Mouse (Mus musculus): ENCODE data around the gene Piwil1. TPM values are rescaled to one million over a fixed set of nuclear protein-coding genes. Genes with fewer than 3 reads are reported as not detected.

Piwil1 gene
- polyA plus RNA-seq, 1 experiment from 2014 or later: 0.14 TPM

DNA sequence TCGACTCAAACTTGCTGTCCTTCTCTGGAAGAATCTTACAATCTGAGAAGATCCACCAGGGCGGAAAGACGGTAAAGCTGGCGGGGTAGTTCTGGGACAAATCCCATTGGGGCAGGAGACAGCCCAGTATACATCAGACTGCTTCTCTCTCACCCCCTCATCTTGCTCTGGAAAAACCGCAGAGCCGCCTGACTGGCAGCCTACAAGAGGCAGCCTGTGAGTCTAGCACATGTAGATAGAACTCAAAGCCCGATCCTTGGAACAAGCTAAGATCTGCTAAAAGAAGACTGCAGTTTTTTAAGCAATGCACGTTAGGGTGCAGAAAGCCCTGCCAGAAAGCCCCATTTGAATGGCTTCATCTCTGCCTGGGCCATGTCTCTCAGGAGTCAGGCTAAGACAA is 43.9 kb downstream of the Piwil1 start:
- Histone ChIP-seq H3K36me3 (ENCODE audit: control insufficient read depth, insufficient read depth, low read length) (no peaks in the 10 kb centered on the region), H3K4me3 (ENCODE audit: low read depth, low read length) (no peak overlapping the region), H3K9me3 (ENCODE audit: control insufficient read depth, low read length) (no peaks in the 10 kb centered on the region), H3K27me3 (ENCODE audit: control insufficient read depth, insufficient read depth, low read length) (no peaks in the 10 kb centered on the region), H3K9ac (ENCODE audit: low read length) (no peak overlapping the region), H3K4me2 (no peak overlapping the region), H3K4me1 (ENCODE audit: control insufficient read depth, insufficient read depth, low read length) (no peaks in the 10 kb centered on the region), H3K27ac (ENCODE audit: low read depth, low read length) (no peak overlapping the region)
- DNase-seq (ENCODE audit: low spot score, missing footprints) (peak; percentile 21), ATAC-seq (ENCODE audit: low FRiP score) (no peak)
- 82% methylated on average over 8 of the region's 8 CpGs for WGBS

GRCm38 (mm10) chr5:128761118-128761517 is 58.8 kb downstream of the Piwil1 start:
- 56% methylated on average over 8 of the region's 8 CpGs for WGBS
- DNase-seq (ENCODE audit: low spot score, missing footprints) (peak; percentile 85), ATAC-seq (ENCODE audit: low FRiP score) (no peak)
- no peaks in the 10 kb centered on the region for H3K4me1 ChIP-seq (ENCODE audit: control insufficient read depth, insufficient read depth, low read length)
- no peak overlapping the region for H3K27ac ChIP-seq (ENCODE audit: low read depth, low read length)
- H3K36me3 ChIP-seq (ENCODE audit: control insufficient read depth, insufficient read depth, low read length): no peaks in the 10 kb centered on the region
- no peak overlapping the region for H3K4me2 ChIP-seq
- H3K27me3 ChIP-seq (ENCODE audit: control insufficient read depth, insufficient read depth, low read length): no peaks in the 10 kb centered on the region
- H3K9ac ChIP-seq (ENCODE audit: low read length): no peak overlapping the region
- no peaks in the 10 kb centered on the region for H3K9me3 ChIP-seq (ENCODE audit: control insufficient read depth, low read length)
- H3K4me3 ChIP-seq (ENCODE audit: low read depth, low read length): no peak overlapping the region

DNA sequence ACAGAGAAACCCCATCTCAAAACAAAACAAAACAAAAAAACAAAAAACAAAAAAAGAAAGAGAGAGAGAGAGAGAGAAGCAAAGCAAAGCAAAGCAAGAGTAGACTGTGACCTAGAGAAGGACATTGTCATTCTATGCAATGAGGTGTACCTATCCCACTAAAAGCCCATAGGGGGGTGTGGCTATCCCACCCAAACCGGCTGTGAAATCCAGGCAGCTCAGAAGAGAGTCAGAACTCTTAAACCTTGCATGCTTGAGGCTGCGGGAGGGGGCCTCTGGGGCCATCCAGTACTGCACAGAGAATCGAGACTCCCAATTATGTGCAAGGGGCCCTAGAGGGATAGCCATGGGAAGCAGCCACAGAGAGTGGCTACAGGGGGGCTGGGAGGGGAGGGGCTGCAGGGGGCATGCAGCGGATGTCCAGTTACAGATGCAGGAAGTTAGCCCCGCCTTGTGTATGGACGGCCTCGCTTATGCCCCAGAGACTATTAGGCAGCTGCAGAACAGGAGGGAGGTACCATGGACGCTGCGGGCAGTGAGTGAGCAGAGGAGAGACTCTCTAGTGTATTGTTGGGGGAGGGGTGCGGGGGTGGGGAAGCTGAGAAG is 66.8 kb downstream of the Piwil1 start:
- DNase-seq (ENCODE audit: low spot score, missing footprints): no peak
- Histone ChIP-seq H3K9ac (ENCODE audit: low read length) (no peak overlapping the region), H3K27ac (ENCODE audit: low read depth, low read length) (no peak overlapping the region), H3K36me3 (ENCODE audit: control insufficient read depth, insufficient read depth, low read length) (no peaks in the 10 kb centered on the region), H3K4me2 (peak overlapping the region; percentile 26; the same call in 1 of the 2 replicates), H3K27me3 (ENCODE audit: control insufficient read depth, insufficient read depth, low read length) (no peaks in the 10 kb centered on the region), H3K4me3 (ENCODE audit: low read depth, low read length) (no peak overlapping the region), H3K9me3 (ENCODE audit: control insufficient read depth, low read length) (no peaks in the 10 kb centered on the region), H3K4me1 (ENCODE audit: control insufficient read depth, insufficient read depth, low read length) (peaks cover 3% of the 10 kb centered on the region; the same call in 1 of the 2 replicates)
- ATAC-seq (ENCODE audit: low FRiP score): peak; percentile 79
- WGBS: 10% methylated on average over 10 of the region's 10 CpGs

DNA sequence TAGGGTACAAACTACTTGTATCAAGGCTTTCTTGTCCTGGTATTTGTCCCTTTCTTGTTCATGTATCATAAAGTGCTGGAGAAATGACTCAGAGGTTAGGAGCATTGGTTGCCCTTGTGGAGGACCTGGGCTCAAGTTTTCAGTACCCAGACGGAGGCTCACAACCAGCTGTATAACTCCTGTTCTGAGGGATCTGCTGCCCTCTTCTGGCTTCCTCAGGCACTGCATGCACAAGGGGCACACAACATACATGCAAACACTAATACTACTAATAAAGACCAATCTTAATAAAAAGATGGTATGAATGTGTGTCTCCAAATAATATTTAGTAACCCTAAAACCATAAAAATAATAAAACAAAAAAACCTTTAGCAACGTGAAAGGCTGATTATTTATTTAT is 74.1 kb downstream of the Piwil1 start:
- ATAC-seq (ENCODE audit: low FRiP score) (no peak), DNase-seq (ENCODE audit: low spot score, missing footprints) (no peak)
- WGBS: 66% methylated on average over 2 of the region's 2 CpGs
- Histone ChIP-seq H3K36me3 (ENCODE audit: control insufficient read depth, insufficient read depth, low read length) (no peaks in the 10 kb centered on the region), H3K4me1 (ENCODE audit: control insufficient read depth, insufficient read depth, low read length) (no peaks in the 10 kb centered on the region), H3K4me2 (no peak overlapping the region), H3K9me3 (ENCODE audit: control insufficient read depth, low read length) (no peaks in the 10 kb centered on the region), H3K4me3 (ENCODE audit: low read depth, low read length) (no peak overlapping the region), H3K27me3 (ENCODE audit: control insufficient read depth, insufficient read depth, low read length) (no peaks in the 10 kb centered on the region), H3K9ac (ENCODE audit: low read length) (no peak overlapping the region), H3K27ac (ENCODE audit: low read depth, low read length) (no peak overlapping the region)

DNA sequence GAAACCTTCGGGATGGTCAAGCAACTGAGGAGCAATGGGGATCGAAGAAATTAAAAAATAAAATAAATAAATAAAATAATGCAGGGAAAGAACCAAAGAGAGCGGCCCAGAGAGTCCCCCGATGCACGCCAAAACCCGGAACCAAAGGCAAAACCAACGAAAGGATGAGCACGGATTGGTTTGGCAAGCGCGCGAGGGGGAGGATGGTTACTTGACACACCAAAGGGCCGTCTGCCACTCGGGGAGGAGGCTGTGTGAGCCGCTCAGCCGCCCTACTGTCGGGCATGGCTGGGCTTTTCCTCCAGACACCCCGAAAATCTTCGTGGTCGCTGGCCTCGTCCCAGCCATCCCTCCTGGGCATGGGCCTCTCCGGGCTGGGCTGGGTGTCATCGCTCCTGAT is 79.3 kb downstream of the Piwil1 start:
- Histone ChIP-seq H3K4me2 (no peak overlapping the region), H3K4me3 (ENCODE audit: low read depth, low read length) (no peak overlapping the region), H3K9ac (ENCODE audit: low read length) (no peak overlapping the region), H3K27ac (ENCODE audit: low read depth, low read length) (no peak overlapping the region), H3K9me3 (ENCODE audit: control insufficient read depth, low read length) (no peaks in the 10 kb centered on the region), H3K4me1 (ENCODE audit: control insufficient read depth, insufficient read depth, low read length) (peaks cover 5% of the 10 kb centered on the region; the same call in 1 of the 2 replicates), H3K27me3 (ENCODE audit: control insufficient read depth, insufficient read depth, low read length) (no peaks in the 10 kb centered on the region), H3K36me3 (ENCODE audit: control insufficient read depth, insufficient read depth, low read length) (no peaks in the 10 kb centered on the region)
- 78% methylated on average over 22 of the region's 22 CpGs for whole genome bisulfite sequencing
- ATAC-seq (ENCODE audit: low FRiP score) (no peak), DNase-seq (ENCODE audit: low spot score, missing footprints) (no peak)

GRCm38 (mm10) chr5:128800592-128800991 is 98.3 kb downstream of the Piwil1 start:
- no peaks in the 10 kb centered on the region for H3K9me3 ChIP-seq (ENCODE audit: control insufficient read depth, low read length)
- H3K27me3 ChIP-seq (ENCODE audit: control insufficient read depth, insufficient read depth, low read length): no peaks in the 10 kb centered on the region
- ATAC-seq (ENCODE audit: low FRiP score) (no peak), DNase-seq (ENCODE audit: low spot score, missing footprints) (no peak)
- no peaks in the 10 kb centered on the region for H3K36me3 ChIP-seq (ENCODE audit: control insufficient read depth, insufficient read depth, low read length)
- H3K4me3 ChIP-seq (ENCODE audit: low read depth, low read length): no peak overlapping the region
- WGBS: 88% methylated on average over 5 of the region's 5 CpGs
- H3K4me1 ChIP-seq (ENCODE audit: control insufficient read depth, insufficient read depth, low read length): no peaks in the 10 kb centered on the region
- no peak overlapping the region for H3K9ac ChIP-seq (ENCODE audit: low read length)
- no peak overlapping the region for H3K4me2 ChIP-seq
- no peak overlapping the region for H3K27ac ChIP-seq (ENCODE audit: low read depth, low read length)

Other genes with a start within 250 kb of the Piwil1 start
- gene Fzd10, start 101.7 kb upstream of the Piwil1 start, polyA plus RNA-seq (2014; fragmentation: Nextera tagmentation; extraction: Ambion mirVana): 22.4 and 25.6 TPM in 2 replicates

Data from midbrain, embryonic 11.5 days (tissue).